8 mouse cellular contexts compared by ENCODE assay signal in the genomic region with DNA sequence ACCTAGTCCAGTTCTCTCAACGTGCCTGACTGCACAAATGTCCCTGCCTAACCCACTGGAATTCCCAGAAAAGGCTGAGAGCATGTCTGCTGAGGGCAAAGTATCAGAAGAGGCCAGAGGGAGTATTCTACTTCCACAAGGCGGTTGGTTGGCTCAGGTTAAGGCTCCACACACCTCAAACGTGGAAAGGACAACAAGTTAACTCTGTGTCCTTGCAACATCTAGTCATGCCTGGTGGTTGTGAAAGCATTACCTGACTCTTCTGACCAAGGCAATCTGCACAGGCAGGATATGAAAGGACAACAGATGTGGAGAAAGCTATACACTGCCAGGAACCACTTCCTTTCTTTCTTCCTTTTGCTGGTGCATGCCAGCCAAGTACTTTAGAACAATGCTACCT. TPM values are rescaled to one million over a fixed set of nuclear protein-coding genes. Genes with fewer than 3 reads are reported as not detected.
DNase-seq lines count a peak whose midpoint lies in the region; ATAC-seq lines count a peak whose summit lies in the region.

No protein-coding gene starts in this region.

- no peak for ATAC-seq in erythroblast, adult 5-6 weeks (replicated peaks; ENCODE audit: low FRiP score, poor library complexity, severe bottlenecking)
- no peak for ATAC-seq in liver, embryonic 12.5 days

- H3K9ac ChIP-seq in liver, embryonic 12.5 days: no peak overlapping the region

- peaks cover 2% of the 10 kb centered on the region; the same call in 1 of the 2 replicates for H3K36me3 ChIP-seq in erythroblast, embryonic 14.5 days (ENCODE audit: control insufficient read depth)
- no peaks in the 10 kb centered on the region for H3K36me3 ChIP-seq in liver, embryonic 12.5 days

- WGBS in liver, embryonic 12.5 days (ENCODE audit: insufficient replicate concordance): 51% methylated on average over 3 of the region's 3 CpGs

- H3K27ac ChIP-seq in liver, embryonic 12.5 days: peak overlapping the region; percentile 28; the same call in 1 of the 2 replicates

- no peaks in the 10 kb centered on the region for H3K9me3 ChIP-seq in erythroblast, embryonic 14.5 days (ENCODE audit: control insufficient read depth, low read length)
- H3K9me3 ChIP-seq in liver, embryonic 12.5 days (replicated peaks): no peaks in the 10 kb centered on the region

- peaks cover 29% of the 10 kb centered on the region for H3K4me1 ChIP-seq in erythroblast, embryonic 14.5 days (ENCODE audit: control insufficient read depth)
- peaks cover 26% of the 10 kb centered on the region for H3K4me1 ChIP-seq in liver, embryonic 12.5 days

- peak overlapping the region; percentile 79 for H3K4me3 ChIP-seq in erythroblast, embryonic 14.5 days (replicated peaks)
- H3K4me3 ChIP-seq in liver, embryonic 12.5 days: peak overlapping the region; percentile 66; the same call in 1 of the 2 replicates

- peak overlapping the region; percentile 97 for H3K4me2 ChIP-seq in liver, embryonic 12.5 days

- H3K27me3 ChIP-seq in erythroblast, embryonic 14.5 days (ENCODE audit: control insufficient read depth): no peaks in the 10 kb centered on the region
- H3K27me3 ChIP-seq in liver, embryonic 12.5 days (replicated peaks): no peaks in the 10 kb centered on the region

- DNase-seq in thymus, postnatal 14 days: peak; percentile 3
- DNase-seq in thymus, postnatal 25 days: no peak
- DNase-seq in ovary, postnatal 36 days (ENCODE audit: low spot score): no peak
- no peak for DNase-seq in cerebellum, postnatal 25 days
- no peak for DNase-seq in frontal cortex, postnatal 36 days (ENCODE audit: low spot score in 2 of 2)

RNA-seq across cellular contexts. Expression of a gene that starts 2.0 kb away (rescaled TPM):
- 0.35 and 0.50 TPM in 2 replicates for polyA plus RNA-seq in erythroblast, embryonic 14.5 days (2012)
- total RNA-seq in erythroblast, adult 5-6 weeks (2015; ENCODE audit: low replicate concordance): not detected in 2 replicates
- 3.1 TPM in 1 of 2 replicates, not detected in the other for total RNA-seq in erythroblast, adult 5-6 weeks (2017; ENCODE audit: low replicate concordance)
- polyA plus RNA-seq in liver, embryonic 12.5 days (2016; fragmentation: Nextera tagmentation; extraction: Ambion mirVana): 16.5 and 17.8 TPM in 2 replicates

Comparison
In these comparisons a context has a peak if more than half of its experiments do, and no peak if none do; other contexts are left out.
1. RNA of a gene that starts 2.0 kb away (polyA plus RNA-seq): 16.5 to 17.8 TPM in liver, embryonic 12.5 days; 0.35 to 0.50 TPM in erythroblast, embryonic 14.5 days; every median in the first group is over 10 times any median in the second.